Mouse (Mus musculus): Measurements from ENCODE around the gene Coil. TPM values are rescaled to one million over a fixed set of nuclear protein-coding genes. Genes with fewer than 3 reads are reported as not detected.

Coil gene
- total and polyA plus RNA-seq, 3 experiments = 28.5 to 37.4 (median 35.4) TPM

DNA sequence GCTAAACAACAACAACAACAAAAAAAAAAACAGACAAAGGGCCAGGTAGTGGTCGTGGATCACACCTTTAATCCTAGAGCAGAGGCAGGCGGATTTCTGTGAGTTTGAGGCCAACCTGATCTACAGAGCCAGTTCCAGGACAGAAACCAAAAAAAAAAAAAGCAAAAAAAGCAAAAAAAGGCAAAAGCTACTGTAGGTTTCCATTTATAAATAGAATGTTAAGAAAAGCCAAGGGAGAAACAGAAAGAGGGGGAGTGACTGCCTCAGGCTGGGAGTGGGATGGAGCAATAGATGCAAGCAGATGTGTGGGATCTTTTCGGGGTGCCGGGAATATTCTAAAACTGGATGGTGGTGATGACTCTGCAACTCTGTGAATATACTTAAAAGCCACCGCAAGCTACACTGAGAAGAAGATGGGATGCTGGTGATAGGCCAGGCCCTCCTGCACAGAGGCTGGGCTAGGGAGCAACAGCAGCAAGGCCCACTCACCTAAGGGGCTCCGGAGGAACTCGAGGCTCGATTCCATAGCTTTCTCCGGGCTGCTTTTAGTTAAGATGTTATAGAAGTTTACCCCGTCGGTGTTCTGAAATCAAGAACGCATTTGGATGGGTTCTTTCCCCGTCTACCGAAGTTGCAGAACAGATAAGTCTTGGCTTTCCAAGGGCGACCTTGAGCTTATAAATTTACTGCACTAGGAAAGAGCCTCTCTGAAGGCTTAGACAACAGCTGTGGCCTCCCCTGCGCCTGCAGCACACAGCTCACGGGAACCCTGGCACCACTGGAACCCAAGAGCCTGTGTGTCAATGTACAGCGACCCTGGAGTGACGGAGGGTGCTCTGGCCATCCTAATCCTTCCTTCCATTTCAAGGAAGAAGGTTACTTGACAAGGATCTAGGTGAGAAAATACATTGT lies 35.7 kb upstream of the Coil start:
- peaks cover 2% of the 10 kb centered on the region for H3K9me3 ChIP-seq (replicated peaks; ENCODE audit: low read length)
- no peak overlapping the region for H3K27ac ChIP-seq (ENCODE audit: insufficient read depth, low read depth)
- in situ Hi-C loops (cut with MboI; ENCODE audit: low pct_ligation_motif_present, low pct_unique_long_range_greater_than_20kb, low sequenced_read_pairs) = no loop called here
- DNase-seq (ENCODE audit: extremely low read depth) = no peak
- H3K79me2 ChIP-seq (replicated peaks; ENCODE audit: control insufficient read depth, extremely low read depth, insufficient read depth, poor library complexity, severe bottlenecking) = no peaks in the 10 kb centered on the region
- peaks cover 78 to 86% of the 10 kb centered on the region in 2 experiments for H3K36me3 ChIP-seq (replicated peaks in 1 of 2; ENCODE audit: control insufficient read depth in 1 of 2, insufficient read depth in 1 of 2, low read length in 1 of 2)
- dilution Hi-C loops (cut with MboI; ENCODE audit: extremely low pct_ligation_motif_present, extremely low pct_unique_long_range_greater_than_20kb, low sequenced_read_pairs) = no loop called here
- no peak overlapping the region for H3K9ac ChIP-seq (ENCODE audit: insufficient read depth, low read depth)
- no peaks in the 10 kb centered on the region for H3K27me3 ChIP-seq (replicated peaks)
- no peak overlapping the region for H3K4me3 ChIP-seq (replicated peaks in 1 of 3; ENCODE audit: low read depth in 2 of 3, low read length in 2 of 3, poor library complexity in 1 of 3)
- TF ChIP-seq MAZ (IDR thresholded peaks at IDR 0.05; ENCODE audit: low read depth, low read length) = no peak
- no peak for TF ChIP-seq MEF2A (IDR thresholded peaks at IDR 0.05; ENCODE audit: borderline replicate concordance, low read depth, low read length)
- no peak for TF ChIP-seq ZNF384 (IDR thresholded peaks at IDR 0.05; ENCODE audit: low read depth, low read length)
- no peak for TF ChIP-seq KAT2A (IDR thresholded peaks at IDR 0.05; ENCODE audit: insufficient replicate concordance, low read length)
- TF ChIP-seq ZC3H11A (IDR thresholded peaks at IDR 0.05; ENCODE audit: low read depth, low read length) = no peak
- no peak for TF ChIP-seq NELFE (IDR thresholded peaks at IDR 0.05; ENCODE audit: low read depth, low read length)
- no peak overlapping the region for H3K4me2 ChIP-seq (ENCODE audit: insufficient read depth, low read depth, poor library complexity, severe bottlenecking)
- no peaks in the 10 kb centered on the region for H3K4me1 ChIP-seq (ENCODE audit: control insufficient read depth in 1 of 2, insufficient read depth in 2 of 2)

DNA sequence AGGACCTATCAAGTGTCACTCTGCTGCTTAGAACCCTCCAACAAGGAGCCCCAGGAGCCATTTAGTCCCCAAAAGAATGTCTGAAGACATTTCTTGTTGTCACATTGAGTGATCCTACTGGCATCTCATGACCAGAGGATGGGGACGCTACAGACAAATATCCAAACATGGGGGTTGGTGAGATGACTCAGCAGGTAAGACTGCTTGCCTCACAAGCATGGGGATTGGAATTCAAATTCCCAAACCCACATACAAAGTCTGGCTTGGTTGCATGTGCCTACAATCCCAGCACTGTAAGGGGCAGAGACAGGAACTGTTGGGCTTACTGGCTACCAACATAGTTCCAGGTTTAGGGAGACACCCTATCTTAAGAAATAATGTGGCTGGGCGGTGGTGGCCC lies 32.2 kb upstream of the Coil start:
- no peak for TF ChIP-seq POLR2A (IDR thresholded peaks at IDR 0.05; ENCODE audit: low read depth, low read length)
- no peak for TF ChIP-seq IRF4 (IDR thresholded peaks at IDR 0.05; ENCODE audit: low read depth, low read length)
- no peak for TF ChIP-seq BHLHE40 (IDR thresholded peaks at IDR 0.05; ENCODE audit: low read depth, low read length)
- no peak for TF ChIP-seq NELFE (IDR thresholded peaks at IDR 0.05; ENCODE audit: low read depth, low read length)
- TF ChIP-seq ZC3H11A (IDR thresholded peaks at IDR 0.05; ENCODE audit: low read depth, low read length) = no peak
- no peak for TF ChIP-seq RAD21 (IDR thresholded peaks at IDR 0.05; ENCODE audit: low read depth, low read length)
- TF ChIP-seq CTCF (conservative IDR thresholded peaks at IDR 0.05 in 1 of 2, IDR thresholded peaks at IDR 0.05 in 1 of 2; ENCODE audit: low read depth in 2 of 2, low read length in 2 of 2) = no peak
- TF ChIP-seq NRF1 (IDR thresholded peaks at IDR 0.05; ENCODE audit: low read depth, low read length) = no peak
- no peak for TF ChIP-seq HCFC1 (IDR thresholded peaks at IDR 0.05; ENCODE audit: low read depth, low read length)
- no peak for TF ChIP-seq USF2 (conservative IDR thresholded peaks at IDR 0.05; ENCODE audit: low read depth, low read length)
- TF ChIP-seq TCF12 (IDR thresholded peaks at IDR 0.05; ENCODE audit: low read depth, low read length) = no peak
- no peak for TF ChIP-seq SIN3A (IDR thresholded peaks at IDR 0.05; ENCODE audit: low read length)
- TF ChIP-seq JUN (IDR thresholded peaks at IDR 0.05; ENCODE audit: insufficient read depth, low read depth, low read length) = no peak
- no peak for TF ChIP-seq MAZ (IDR thresholded peaks at IDR 0.05; ENCODE audit: low read depth, low read length)
- no peak for TF ChIP-seq ETS1 (conservative IDR thresholded peaks at IDR 0.05; ENCODE audit: low read depth, low read length)
- no peak for TF ChIP-seq SMC3 (IDR thresholded peaks at IDR 0.05; ENCODE audit: low read depth, low read length)
- no peak for TF ChIP-seq JUND (conservative IDR thresholded peaks at IDR 0.05; ENCODE audit: low read depth, low read length)

More for the DNA sequence above, 32.2 kb upstream of the Coil start:
- Histone ChIP-seq H3K27ac (ENCODE audit: insufficient read depth, low read depth) (no peak overlapping the region), H3K9ac (ENCODE audit: insufficient read depth, low read depth) (no peak overlapping the region), H3K4me3 (replicated peaks in 1 of 3; ENCODE audit: low read depth in 2 of 3, low read length in 2 of 3, poor library complexity in 1 of 3) (no peak overlapping the region), H3K4me2 (ENCODE audit: insufficient read depth, low read depth, poor library complexity, severe bottlenecking) (no peak overlapping the region), H3K4me1 (ENCODE audit: control insufficient read depth in 1 of 2, insufficient read depth in 2 of 2) (no peaks in the 10 kb centered on the region), H3K27me3 (replicated peaks) (no peaks in the 10 kb centered on the region), H3K36me3 (replicated peaks in 1 of 2; ENCODE audit: control insufficient read depth in 1 of 2, insufficient read depth in 1 of 2, low read length in 1 of 2) (peaks cover 71 to 90% of the 10 kb centered on the region in 2 experiments), H3K9me3 (replicated peaks; ENCODE audit: low read length) (peaks cover 2% of the 10 kb centered on the region), H3K79me2 (replicated peaks; ENCODE audit: control insufficient read depth, extremely low read depth, insufficient read depth, poor library complexity, severe bottlenecking) (no peaks in the 10 kb centered on the region)
- in situ Hi-C loops (cut with MboI; ENCODE audit: low pct_ligation_motif_present, low pct_unique_long_range_greater_than_20kb, low sequenced_read_pairs) (no loop called here), dilution Hi-C loops (cut with MboI; ENCODE audit: extremely low pct_ligation_motif_present, extremely low pct_unique_long_range_greater_than_20kb, low sequenced_read_pairs) (no loop called here)
- DNase-seq (ENCODE audit: extremely low read depth) = no peak
